Mouse (Mus musculus): Measurements from ENCODE around the gene Card14. TPM values are rescaled to one million over a fixed set of nuclear protein-coding genes. Genes with fewer than 3 reads are reported as not detected.

The Card14 gene
- total RNA-seq, 2 experiments from 2014 or later = 0.04 TPM; not detected in 1

DNA sequence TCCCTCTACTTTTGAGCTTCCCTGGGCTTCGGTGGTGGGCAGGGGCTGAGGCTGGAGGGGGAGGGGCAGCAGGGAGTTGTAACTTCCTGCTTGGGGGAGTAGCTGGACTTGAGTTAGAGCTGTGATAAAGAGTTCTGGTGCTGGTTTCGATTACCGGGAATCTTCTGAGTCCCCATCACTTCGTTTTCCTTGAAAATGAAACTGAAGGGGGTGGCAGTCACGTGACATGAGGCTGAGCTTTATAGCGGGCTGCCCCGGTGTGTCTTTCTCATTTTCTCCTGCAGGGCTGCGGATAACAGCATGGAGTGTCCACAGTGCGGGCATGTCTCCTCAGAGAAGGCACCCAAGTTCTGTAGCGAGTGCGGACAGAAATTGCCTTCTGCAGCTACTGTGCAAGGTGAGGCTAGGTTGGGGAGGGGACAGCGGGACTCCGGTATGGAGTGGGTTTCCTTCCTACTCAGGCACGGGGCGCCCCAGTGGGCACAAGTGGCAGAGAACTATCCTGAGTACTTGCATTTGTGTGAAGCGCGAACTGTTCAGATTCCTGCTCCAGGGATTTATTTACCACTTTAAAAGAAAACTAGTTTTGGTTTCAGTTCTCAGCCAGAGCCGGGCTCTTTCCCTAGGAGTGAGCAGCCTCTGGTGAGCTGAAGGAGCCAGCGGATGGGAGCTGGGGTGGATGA, 85.4 kb downstream of the Card14 start, which contains the start of gene Rnf213:
Gene Rnf213, plus strand, starts transcription at position 301 of the 683 bp plus-strand sequence.
- peak; percentile 10 for ATAC-seq (ENCODE audit: poor library complexity, severe bottlenecking)

DNA sequence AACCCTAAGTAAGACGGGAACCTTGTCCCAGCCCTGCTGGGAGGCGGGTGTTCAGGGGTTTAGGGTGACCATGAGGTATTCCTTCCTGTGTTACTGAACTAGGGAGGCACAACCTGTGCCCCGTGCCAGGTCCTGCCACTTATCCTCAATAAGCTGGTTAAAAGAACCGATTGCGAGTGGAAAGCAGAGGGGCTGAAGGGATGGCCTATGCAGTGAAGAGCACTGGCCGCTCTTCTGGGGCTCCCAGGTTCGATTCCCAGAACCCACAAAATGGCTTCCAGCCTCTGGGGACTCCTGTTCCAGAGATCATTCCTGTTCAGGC, 85.9 kb downstream of the Card14 start:
- ATAC-seq (ENCODE audit: poor library complexity, severe bottlenecking) = no peak

DNA sequence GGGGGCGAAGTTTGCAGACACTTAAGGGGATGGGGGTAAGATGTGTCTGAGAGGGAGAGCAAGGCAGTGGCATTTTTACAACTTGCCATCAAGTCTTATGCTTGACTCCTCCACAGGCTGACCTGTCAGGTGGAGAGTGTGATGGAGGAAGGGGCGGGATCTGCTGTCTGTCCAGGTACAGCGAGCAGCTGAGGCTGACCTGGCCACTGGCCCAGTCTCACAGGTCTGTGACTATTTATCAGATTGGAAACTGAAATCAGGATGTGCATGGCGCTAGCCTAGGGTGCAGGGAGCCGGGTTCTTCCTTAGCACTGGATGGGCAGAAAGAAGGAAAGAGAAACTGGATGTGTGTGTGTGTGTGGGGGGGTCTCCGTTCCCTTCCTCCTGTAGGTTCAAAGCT, 86.6 kb downstream of the Card14 start:
- no peak for ATAC-seq (ENCODE audit: poor library complexity, severe bottlenecking)

Other genes starting within 250 kb of the Card14 start
- gene Cbx4, start 221.5 kb upstream of the Card14 start, total RNA-seq (2015) = 15.3 and 15.5 TPM in 2 replicates
- 18.0 and 18.4 TPM in 2 replicates for gene Cbx4, start 221.5 kb upstream of the Card14 start, total RNA-seq (2017)
- 0.64 and 0.71 TPM in 2 replicates for gene Tbc1d16, start 79.3 kb upstream of the Card14 start, total RNA-seq (2015)
- gene Tbc1d16, start 79.3 kb upstream of the Card14 start, total RNA-seq (2017) = 0.53 and 0.59 TPM in 2 replicates
- 0.21 and 0.31 TPM in 2 replicates for gene Ccdc40, start 79.2 kb upstream of the Card14 start, total RNA-seq (2015)
- 0.65 and 1.1 TPM in 2 replicates for gene Ccdc40, start 79.2 kb upstream of the Card14 start, total RNA-seq (2017)
- 9.3 and 16.5 TPM in 2 replicates for gene Gaa, start 39.9 kb upstream of the Card14 start, total RNA-seq (2015)
- gene Gaa, start 39.9 kb upstream of the Card14 start, total RNA-seq (2017) = 8.0 and 9.8 TPM in 2 replicates
- gene Eif4a3, start 7.7 kb upstream of the Card14 start, total RNA-seq (2015) = 181 and 188 TPM in 2 replicates
- gene Eif4a3, start 7.7 kb upstream of the Card14 start, total RNA-seq (2017) = 147 TPM in 2 replicates
- 12.9 and 15.0 TPM in 2 replicates for gene Sgsh, start 47.8 kb downstream of the Card14 start, total RNA-seq (2015)
- 12.9 and 15.8 TPM in 2 replicates for gene Sgsh, start 47.8 kb downstream of the Card14 start, total RNA-seq (2017)
- gene Slc26a11, start 47.8 kb downstream of the Card14 start, total RNA-seq (2015) = 4.8 and 6.0 TPM in 2 replicates
- 1.2 and 3.4 TPM in 2 replicates for gene Slc26a11, start 47.8 kb downstream of the Card14 start, total RNA-seq (2017)
- gene Rnf213, start 85.3 kb downstream of the Card14 start, total RNA-seq (2015) = 108 and 121 TPM in 2 replicates
- 70.7 and 84.8 TPM in 2 replicates for gene Rnf213, start 85.3 kb downstream of the Card14 start, total RNA-seq (2017)
- gene Endov, start 183.6 kb downstream of the Card14 start, total RNA-seq (2015) = 4.5 and 4.7 TPM in 2 replicates
- 5.3 and 5.6 TPM in 2 replicates for gene Endov, start 183.6 kb downstream of the Card14 start, total RNA-seq (2017)
- gene Nptx1, start 240.0 kb downstream of the Card14 start, total RNA-seq (2015) = not detected in 2 replicates
- gene Nptx1, start 240.0 kb downstream of the Card14 start, total RNA-seq (2017) = not detected in 2 replicates

All from megakaryocyte, adult 5-6 weeks (primary cell).